Mouse (Mus musculus) neural tube, embryonic 13.5 days (tissue): Measurements from ENCODE around the gene Phpt1. TPM values are rescaled to one million over a fixed set of nuclear protein-coding genes. Genes with fewer than 3 reads are reported as not detected.

Source experiments
- ATAC-seq: fragments of 200-750 bp; cut with Nextera tagmentation; 2 replicates; pipeline ENCODE4 v1.8.0; 2017; ENCODE audit warnings: low read depth, mild to moderate bottlenecking, moderate TSS enrichment, moderate library complexity
- H3K27ac ChIP-seq: fragments of 300-500 bp; sonication (generic); replicated peaks from 2 replicates; pipeline ENCODE4 v1.5.1; 2015; ENCODE audit warnings: moderate library complexity, mild to moderate bottlenecking, inconsistent platforms
- H3K27me3 ChIP-seq: fragments of 300-500 bp; sonication (generic); 2 replicates; pipeline ENCODE4 v1.6.1; 2015; ENCODE audit warnings: mild to moderate bottlenecking, inconsistent platforms
- H3K36me3 ChIP-seq: fragments of 300-500 bp; sonication (generic); 2 replicates; pipeline ENCODE4 v1.6.1; 2015; ENCODE audit warnings: mild to moderate bottlenecking, inconsistent platforms
- H3K4me1 ChIP-seq: fragments of 300-500 bp; sonication (generic); replicated peaks from 2 replicates; pipeline ENCODE4 v1.6.1; 2015; ENCODE audit warnings: inconsistent platforms
- H3K4me2 ChIP-seq: fragments of 300-500 bp; sonication (generic); 2 replicates; pipeline ENCODE4 v1.6.1; 2015; ENCODE audit warnings: inconsistent platforms, mild to moderate bottlenecking, moderate library complexity
- H3K4me3 ChIP-seq: fragments of 300-500 bp; sonication (generic); 2 replicates; pipeline ENCODE4 v1.5.1; 2015; ENCODE audit warnings: mild to moderate bottlenecking, inconsistent platforms
- H3K9ac ChIP-seq: fragments of 300-500 bp; sonication (generic); 2 replicates; pipeline ENCODE4 v1.6.1; 2015; ENCODE audit warnings: moderate library complexity, mild to moderate bottlenecking, inconsistent platforms
- H3K9me3 ChIP-seq: fragments of 300-500 bp; sonication (generic); 2 replicates; pipeline ENCODE4 v1.6.1; 2016; ENCODE audit warnings: inconsistent platforms
- WGBS: fragments of 180-500 bp; shearing (Covaris S2); methylation state at CpG from one replicate; pipeline ENCODE4 v1.1.7; 2015; 5-methylcytosine and 5-hydroxymethylcytosine counted together
- polyA plus RNA-seq: library from polyadenylated mRNA; unstranded; fragments of >200 nt; fragmentation: Nextera tagmentation; extraction: Ambion mirVana; gene quantifications from 2 replicates; pipeline ENCODE4 v1.2.1, GENCODE M21; 2015

Gene Phpt1
- polyA plus RNA-seq, 1 experiment from 2014 or later = 188 TPM

DNA sequence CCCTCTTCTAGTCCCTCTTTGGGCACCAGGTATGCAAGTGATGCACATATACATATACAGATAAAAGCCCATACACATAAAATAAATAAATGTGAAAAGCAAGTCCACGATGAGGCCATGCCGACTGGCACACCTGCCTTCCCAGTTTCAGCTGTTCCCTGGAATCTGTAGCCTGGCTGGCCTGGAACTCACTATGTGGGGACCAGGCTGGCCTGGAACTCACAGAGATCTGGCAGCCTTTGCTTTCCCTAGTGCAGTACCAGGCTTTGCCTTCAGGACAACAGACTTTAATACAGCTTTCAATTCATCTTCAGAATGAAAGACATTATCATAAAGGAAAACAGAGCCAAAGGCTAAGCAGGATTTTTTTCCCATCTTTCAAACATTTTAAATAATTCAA, 41.3 kb downstream of the Phpt1 start:
- Histone ChIP-seq H3K27me3 (no peaks in the 10 kb centered on the region), H3K9ac (no peak overlapping the region), H3K4me1 (no peaks in the 10 kb centered on the region), H3K9me3 (no peaks in the 10 kb centered on the region), H3K36me3 (peaks cover 77% of the 10 kb centered on the region), H3K27ac (no peak overlapping the region), H3K4me2 (no peak overlapping the region), H3K4me3 (no peak overlapping the region)
- WGBS = 100% methylated on average over 2 of the region's 2 CpGs
- ATAC-seq = no peak

- Histone ChIP-seq H3K9me3 (no peaks in the 10 kb centered on the region), H3K9ac (no peak overlapping the region), H3K4me1 (no peaks in the 10 kb centered on the region), H3K4me2 (no peak overlapping the region), H3K27ac (no peak overlapping the region), H3K36me3 (peaks cover 88% of the 10 kb centered on the region), H3K4me3 (no peak overlapping the region), H3K27me3 (no peaks in the 10 kb centered on the region)
- WGBS = 90% methylated on average over 9 of the region's 9 CpGs
- no peak for ATAC-seq
These were observed 48.3 kb downstream of the Phpt1 start for GRCm38 (mm10) chr2:25526510-25527302.

Other genes starting within 250 kb of the Phpt1 start
- 55.4 and 73.6 TPM in 2 replicates for gene Man1b1, start 242.9 kb downstream of the Phpt1 start, polyA plus RNA-seq
- 26.4 and 27.5 TPM in 2 replicates for gene Dpp7, start 218.9 kb downstream of the Phpt1 start, polyA plus RNA-seq
- gene Uap1l1, start 209.5 kb downstream of the Phpt1 start, polyA plus RNA-seq = 6.0 and 8.5 TPM in 2 replicates
- 9.9 and 11.3 TPM in 2 replicates for gene Sapcd2, start 202.9 kb downstream of the Phpt1 start, polyA plus RNA-seq
- gene Entpd2, start 179.3 kb downstream of the Phpt1 start, polyA plus RNA-seq = 11.0 and 14.8 TPM in 2 replicates
- 359 and 403 TPM in 2 replicates for gene Npdc1, start 175.9 kb downstream of the Phpt1 start, polyA plus RNA-seq
- 0.18 TPM in 1 of 2 replicates, not detected in the other for gene Fut7, start 152.0 kb downstream of the Phpt1 start, polyA plus RNA-seq
- 9.8 and 10.2 TPM in 2 replicates for gene Abca2, start 146.5 kb downstream of the Phpt1 start, polyA plus RNA-seq
- 2.8 and 3.2 TPM in 2 replicates for gene Clic3, start 118.4 kb downstream of the Phpt1 start, polyA plus RNA-seq
- gene Paxx, start 114.1 kb downstream of the Phpt1 start, polyA plus RNA-seq = 85.1 and 97.1 TPM in 2 replicates
- 19.7 and 19.9 TPM in 2 replicates for gene Ptgds, start 105.2 kb downstream of the Phpt1 start, polyA plus RNA-seq
- gene Lcn12, start 81.3 kb downstream of the Phpt1 start, polyA plus RNA-seq = not detected in 2 replicates
- gene Fbxw5, start 74.5 kb downstream of the Phpt1 start, polyA plus RNA-seq = 124 and 129 TPM in 2 replicates
- 5.7 and 8.0 TPM in 2 replicates for gene C8g, start 73.5 kb downstream of the Phpt1 start, polyA plus RNA-seq
- 19.2 and 20.8 TPM in 2 replicates for gene Traf2, start 28.3 kb downstream of the Phpt1 start, polyA plus RNA-seq
- gene Edf1, start 17.4 kb downstream of the Phpt1 start, polyA plus RNA-seq = 426 and 453 TPM in 2 replicates
- gene Mamdc4, start 379 bp downstream of the Phpt1 start, polyA plus RNA-seq = 2.5 and 3.4 TPM in 2 replicates
- gene Ajm1, start 6.5 kb upstream of the Phpt1 start, polyA plus RNA-seq = 7.1 and 8.4 TPM in 2 replicates
- gene Rabl6, start 33.3 kb upstream of the Phpt1 start, polyA plus RNA-seq = 65.7 and 74.3 TPM in 2 replicates
- 0.12 and 0.17 TPM in 2 replicates for gene Ccdc183, start 42.5 kb upstream of the Phpt1 start, polyA plus RNA-seq
- gene Tmem141, start 46.8 kb upstream of the Phpt1 start, polyA plus RNA-seq = 37.7 and 41.2 TPM in 2 replicates
- 2.7 and 3.1 TPM in 2 replicates for gene Fcna, start 52.8 kb upstream of the Phpt1 start, polyA plus RNA-seq
- gene Lcn8, start 77.9 kb upstream of the Phpt1 start, polyA plus RNA-seq = not detected in 2 replicates
- not detected in 2 replicates for gene Lcn5, start 82.7 kb upstream of the Phpt1 start, polyA plus RNA-seq
- gene Lcn6, start 101.6 kb upstream of the Phpt1 start, polyA plus RNA-seq = not detected in 2 replicates
- not detected in 2 replicates for gene Lcn10, start 107.5 kb upstream of the Phpt1 start, polyA plus RNA-seq
- gene Obp2a, start 124.8 kb upstream of the Phpt1 start, polyA plus RNA-seq = not detected in 2 replicates
- gene Bmyc, start 131.5 kb upstream of the Phpt1 start, polyA plus RNA-seq = 113 and 121 TPM in 2 replicates
- gene Obp2b, start 161.8 kb upstream of the Phpt1 start, polyA plus RNA-seq = not detected in 2 replicates
- gene Lcn3, start 190.3 kb upstream of the Phpt1 start, polyA plus RNA-seq = not detected in 2 replicates
- not detected in 2 replicates for gene Lcn11, start 201.8 kb upstream of the Phpt1 start, polyA plus RNA-seq
- gene Gm13539, start 207.0 kb upstream of the Phpt1 start, polyA plus RNA-seq = not detected in 2 replicates
- not detected in 2 replicates for gene Glt6d1, start 240.6 kb upstream of the Phpt1 start, polyA plus RNA-seq
- gene Lcn9, start 247.9 kb upstream of the Phpt1 start, polyA plus RNA-seq = not detected in 2 replicates